Mouse (Mus musculus): ENCODE measurements around the gene Ogdhl. TPM values are rescaled to one million over a fixed set of nuclear protein-coding genes. Genes with fewer than 3 reads are reported as not detected.

Gene Ogdhl
- polyA plus RNA-seq, 1 experiment from 2014 or later = 0.79 TPM

GRCm38 (mm10) chr14:32369756-32370155, 47.9 kb downstream of the Ogdhl start:
- Histone ChIP-seq H3K4me3 (ENCODE audit: low read depth, low read length) (no peak overlapping the region), H3K27me3 (ENCODE audit: control insufficient read depth, insufficient read depth, low read depth, low read length) (no peaks in the 10 kb centered on the region), H3K9me3 (replicated peaks; ENCODE audit: control insufficient read depth, low read length) (no peaks in the 10 kb centered on the region), H3K9ac (ENCODE audit: low read depth, low read length) (no peak overlapping the region), H3K27ac (ENCODE audit: low read length) (no peak overlapping the region), H3K4me1 (ENCODE audit: control insufficient read depth, low read depth, low read length) (no peaks in the 10 kb centered on the region), H3K36me3 (ENCODE audit: control insufficient read depth, insufficient read depth) (no peaks in the 10 kb centered on the region), H3K4me2 (ENCODE audit: low read depth, low read length) (no peak overlapping the region)
- WGBS (ENCODE audit: insufficient replicate concordance) = 47% methylated on average over 7 of the region's 7 CpGs
- no peak for ATAC-seq (ENCODE audit: low read depth)

- no peak overlapping the region for H3K27ac ChIP-seq (ENCODE audit: low read length)
- H3K27me3 ChIP-seq (ENCODE audit: control insufficient read depth, insufficient read depth, low read depth, low read length) = no peaks in the 10 kb centered on the region
- no peak overlapping the region for H3K4me3 ChIP-seq (ENCODE audit: low read depth, low read length)
- H3K9me3 ChIP-seq (replicated peaks; ENCODE audit: control insufficient read depth, low read length) = no peaks in the 10 kb centered on the region
- H3K36me3 ChIP-seq (ENCODE audit: control insufficient read depth, insufficient read depth) = no peaks in the 10 kb centered on the region
- WGBS (ENCODE audit: insufficient replicate concordance) = 57% methylated on average over 2 of the region's 2 CpGs
- no peaks in the 10 kb centered on the region for H3K4me1 ChIP-seq (ENCODE audit: control insufficient read depth, low read depth, low read length)
- H3K4me2 ChIP-seq (ENCODE audit: low read depth, low read length) = no peak overlapping the region
- no peak overlapping the region for H3K9ac ChIP-seq (ENCODE audit: low read depth, low read length)
- no peak for ATAC-seq (ENCODE audit: low read depth)
These were observed 50.7 kb downstream of the Ogdhl start for GRCm38 (mm10) chr14:32372510-32372909.

- WGBS (ENCODE audit: insufficient replicate concordance) = 19% methylated on average over 22 of the region's 22 CpGs
- H3K4me3 ChIP-seq (ENCODE audit: low read depth, low read length) = no peak overlapping the region
- no peak overlapping the region for H3K27ac ChIP-seq (ENCODE audit: low read length)
- no peaks in the 10 kb centered on the region for H3K36me3 ChIP-seq (ENCODE audit: control insufficient read depth, insufficient read depth)
- H3K4me2 ChIP-seq (ENCODE audit: low read depth, low read length) = no peak overlapping the region
- ATAC-seq (ENCODE audit: low read depth) = no peak
- H3K4me1 ChIP-seq (ENCODE audit: control insufficient read depth, low read depth, low read length) = no peaks in the 10 kb centered on the region
- no peaks in the 10 kb centered on the region for H3K9me3 ChIP-seq (replicated peaks; ENCODE audit: control insufficient read depth, low read length)
- H3K9ac ChIP-seq (ENCODE audit: low read depth, low read length) = no peak overlapping the region
- peaks cover 15% of the 10 kb centered on the region for H3K27me3 ChIP-seq (ENCODE audit: control insufficient read depth, insufficient read depth, low read depth, low read length)
These were observed 57.7 kb downstream of the Ogdhl start for GRCm38 (mm10) chr14:32379395-32380098.

- H3K4me1 ChIP-seq (ENCODE audit: control insufficient read depth, low read depth, low read length) = no peaks in the 10 kb centered on the region
- H3K9me3 ChIP-seq (replicated peaks; ENCODE audit: control insufficient read depth, low read length) = no peaks in the 10 kb centered on the region
- no peak overlapping the region for H3K27ac ChIP-seq (ENCODE audit: low read length)
- no peak for ATAC-seq (ENCODE audit: low read depth)
- H3K36me3 ChIP-seq (ENCODE audit: control insufficient read depth, insufficient read depth) = no peaks in the 10 kb centered on the region
- H3K9ac ChIP-seq (ENCODE audit: low read depth, low read length) = no peak overlapping the region
- no peak overlapping the region for H3K4me2 ChIP-seq (ENCODE audit: low read depth, low read length)
- no peak overlapping the region for H3K4me3 ChIP-seq (ENCODE audit: low read depth, low read length)
- 24% methylated on average over 3 of the region's 3 CpGs for WGBS (ENCODE audit: insufficient replicate concordance)
- H3K27me3 ChIP-seq (ENCODE audit: control insufficient read depth, insufficient read depth, low read depth, low read length) = peaks cover 15% of the 10 kb centered on the region
These were observed 58.3 kb downstream of the Ogdhl start for GRCm38 (mm10) chr14:32380099-32380480.

GRCm38 (mm10) chr14:32381066-32381465, 59.2 kb downstream of the Ogdhl start:
- Histone ChIP-seq H3K27ac (ENCODE audit: low read length) (no peak overlapping the region), H3K4me3 (ENCODE audit: low read depth, low read length) (no peak overlapping the region), H3K27me3 (ENCODE audit: control insufficient read depth, insufficient read depth, low read depth, low read length) (peaks cover 15% of the 10 kb centered on the region), H3K4me1 (ENCODE audit: control insufficient read depth, low read depth, low read length) (no peaks in the 10 kb centered on the region), H3K36me3 (ENCODE audit: control insufficient read depth, insufficient read depth) (no peaks in the 10 kb centered on the region), H3K9ac (ENCODE audit: low read depth, low read length) (no peak overlapping the region), H3K9me3 (replicated peaks; ENCODE audit: control insufficient read depth, low read length) (no peaks in the 10 kb centered on the region), H3K4me2 (ENCODE audit: low read depth, low read length) (no peak overlapping the region)
- no peak for ATAC-seq (ENCODE audit: low read depth)
- 18% methylated on average over 7 of the region's 7 CpGs for WGBS (ENCODE audit: insufficient replicate concordance)

GRCm38 (mm10) chr14:32381619-32382018, 59.8 kb downstream of the Ogdhl start:
- H3K4me2 ChIP-seq (ENCODE audit: low read depth, low read length) = no peak overlapping the region
- ATAC-seq (ENCODE audit: low read depth) = no peak
- H3K4me1 ChIP-seq (ENCODE audit: control insufficient read depth, low read depth, low read length) = no peaks in the 10 kb centered on the region
- no peak overlapping the region for H3K9ac ChIP-seq (ENCODE audit: low read depth, low read length)
- WGBS (ENCODE audit: insufficient replicate concordance) = 36% methylated on average over 15 of the region's 15 CpGs
- no peaks in the 10 kb centered on the region for H3K9me3 ChIP-seq (replicated peaks; ENCODE audit: control insufficient read depth, low read length)
- peaks cover 15% of the 10 kb centered on the region for H3K27me3 ChIP-seq (ENCODE audit: control insufficient read depth, insufficient read depth, low read depth, low read length)
- no peak overlapping the region for H3K27ac ChIP-seq (ENCODE audit: low read length)
- no peaks in the 10 kb centered on the region for H3K36me3 ChIP-seq (ENCODE audit: control insufficient read depth, insufficient read depth)
- H3K4me3 ChIP-seq (ENCODE audit: low read depth, low read length) = no peak overlapping the region

GRCm38 (mm10) chr14:32388196-32388595, 66.4 kb downstream of the Ogdhl start, which contains the start of gene 1700024G13Rik:
Gene 1700024G13Rik (minus strand): TSS chr14:32388391.
- Histone ChIP-seq H3K4me3 (ENCODE audit: low read depth, low read length) (no peak within 1 kb of the TSS), H3K4me1 (ENCODE audit: control insufficient read depth, low read depth, low read length) (no peaks in the 10 kb centered on the region), H3K36me3 (ENCODE audit: control insufficient read depth, insufficient read depth) (no peaks in the 10 kb centered on the region), H3K9ac (ENCODE audit: low read depth, low read length) (no peak within 1 kb of the TSS), H3K9me3 (replicated peaks; ENCODE audit: control insufficient read depth, low read length) (no peaks in the 10 kb centered on the region), H3K4me2 (ENCODE audit: low read depth, low read length) (no peak within 1 kb of the TSS), H3K27me3 (ENCODE audit: control insufficient read depth, insufficient read depth, low read depth, low read length) (no peaks in the 10 kb centered on the region), H3K27ac (ENCODE audit: low read length) (no peak within 1 kb of the TSS)
- peak; percentile 41; the same call in 1 of the 2 replicates for ATAC-seq (ENCODE audit: low read depth)
- WGBS (ENCODE audit: insufficient replicate concordance) = 4% methylated on average over 13 of the region's 13 CpGs

Other genes with a start within 250 kb of the Ogdhl start
- 13.0 and 16.9 TPM in 2 replicates for gene Oxnad1, start 236.6 kb upstream of the Ogdhl start, polyA plus RNA-seq (2015; fragmentation: Nextera tagmentation; extraction: Ambion mirVana)
- 48.0 and 60.6 TPM in 2 replicates for gene Dph3, start 236.3 kb upstream of the Ogdhl start, polyA plus RNA-seq (2015; fragmentation: Nextera tagmentation; extraction: Ambion mirVana)
- 0.49 TPM in 1 of 2 replicates, not detected in the other for gene Msmb, start 180.0 kb upstream of the Ogdhl start, polyA plus RNA-seq (2015; fragmentation: Nextera tagmentation; extraction: Ambion mirVana)
- 355 and 363 TPM in 2 replicates for gene Ncoa4, start 162.2 kb upstream of the Ogdhl start, polyA plus RNA-seq (2015; fragmentation: Nextera tagmentation; extraction: Ambion mirVana)
- 147 and 154 TPM in 2 replicates for gene Timm23, start 120.1 kb upstream of the Ogdhl start, polyA plus RNA-seq (2015; fragmentation: Nextera tagmentation; extraction: Ambion mirVana)
- 11.6 and 11.8 TPM in 2 replicates for gene Parg, start 120.1 kb upstream of the Ogdhl start, polyA plus RNA-seq (2015; fragmentation: Nextera tagmentation; extraction: Ambion mirVana)
- gene 1700024G13Rik, start 66.4 kb downstream of the Ogdhl start, polyA plus RNA-seq (2015; fragmentation: Nextera tagmentation; extraction: Ambion mirVana) = not detected in 2 replicates
- 0.04 TPM in 1 of 2 replicates, not detected in the other for gene Slc18a3, start 142.8 kb downstream of the Ogdhl start, polyA plus RNA-seq (2015; fragmentation: Nextera tagmentation; extraction: Ambion mirVana)
- not detected in 2 replicates for gene Chat, start 144.0 kb downstream of the Ogdhl start, polyA plus RNA-seq (2015; fragmentation: Nextera tagmentation; extraction: Ambion mirVana)
- 5.0 and 5.3 TPM in 2 replicates for gene Ercc6, start 191.5 kb downstream of the Ogdhl start, polyA plus RNA-seq (2015; fragmentation: Nextera tagmentation; extraction: Ambion mirVana)